Comparison of ENCODE assay signal across 20 mouse cellular contexts in the genomic region with DNA sequence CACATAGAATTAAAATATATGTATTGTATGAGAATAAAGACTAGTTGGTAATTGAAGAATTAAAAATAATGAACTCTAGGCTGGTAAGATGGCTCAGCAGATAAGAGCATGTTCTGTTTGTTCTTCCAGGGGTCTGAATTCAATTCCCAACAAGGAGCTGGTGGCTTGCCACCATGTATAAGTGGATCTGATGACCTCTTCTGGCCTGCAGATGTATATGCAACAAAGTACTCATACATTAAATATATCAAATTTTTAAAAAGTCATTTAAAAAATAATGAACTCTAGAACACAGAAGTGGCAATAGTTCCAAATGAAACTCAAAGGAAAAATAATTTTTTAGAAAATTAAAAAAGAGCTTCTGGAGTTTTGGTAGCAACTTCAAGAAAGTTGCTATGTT.
A peak's percentile ranks its signal among the peaks of the same experiment; 100 is the strongest.
DNase-seq lines count a peak whose midpoint lies in the region; ATAC-seq and TF ChIP-seq lines count a peak whose summit lies in the region.
"Had no signal": no experiment of that assay in that cellular context is flagged by ENCODE, and none has a peak within 500 bp of the region (broad histone marks: within the 10 kb centered on the region; RNA-seq: fewer than 3 reads in every experiment).

No protein-coding gene starts in this region.

- DNase-seq in embryonic facial prominence, embryonic 14.5 days (ENCODE audit: low spot score), result peak; percentile 5
- DNase-seq in embryonic facial prominence, embryonic 10.5 days (ENCODE audit: low spot score), result no peak
- DNase-seq in lung, embryonic 14.5 days, result peak; percentile 20
- no peak for DNase-seq in lung, postnatal 10 days
- DNase-seq in MEL (ENCODE audit: low read depth, low spot score), result no peak
- no peak for DNase-seq in stomach, postnatal 0 days (ENCODE audit: low spot score)
- no peak for DNase-seq in right cerebral cortex, postnatal 36 days (ENCODE audit: low spot score in 2 of 2)
- DNase-seq: cerebellum, adult 18-20 months; heart, postnatal 36 days; kidney, adult 2 months; kidney, postnatal 36 days; left cerebral cortex, postnatal 4 days; lung, adult 2 months; thymus, adult 18-20 months had no signal

- H3K4me2 ChIP-seq in embryonic facial prominence, embryonic 14.5 days (ENCODE audit: low read depth, low read length), result no peak overlapping the region
- H3K4me2 ChIP-seq in lung, embryonic 14.5 days, result no peak overlapping the region
- H3K4me2 ChIP-seq in stomach, postnatal 0 days (replicated peaks; ENCODE audit: low read depth), result no peak overlapping the region
- H3K4me2 ChIP-seq: forebrain, embryonic 12.5 days; heart, embryonic 13.5 days had no signal

- no peaks in the 10 kb centered on the region for H3K79me2 ChIP-seq in MEL (ENCODE audit: control insufficient read depth, insufficient read depth, low read length, poor library complexity)

- H3K27ac ChIP-seq in embryonic facial prominence, embryonic 14.5 days (replicated peaks; ENCODE audit: low read depth, low read length), result no peak overlapping the region
- no peak overlapping the region for H3K27ac ChIP-seq in embryonic facial prominence, embryonic 10.5 days (replicated peaks)
- no peak overlapping the region for H3K27ac ChIP-seq in lung, embryonic 14.5 days (ENCODE audit: low read depth)
- H3K27ac ChIP-seq in MEL (ENCODE audit: control insufficient read depth, low read depth, low read length), result no peak overlapping the region
- H3K27ac ChIP-seq in stomach, postnatal 0 days (replicated peaks), result no peak overlapping the region
- H3K27ac ChIP-seq: forebrain, embryonic 12.5 days; heart, embryonic 13.5 days; macrophage had no signal

- no peaks in the 10 kb centered on the region for H3K4me1 ChIP-seq in embryonic facial prominence, embryonic 14.5 days (ENCODE audit: control insufficient read depth, insufficient read depth, low read length)
- H3K4me1 ChIP-seq in embryonic facial prominence, embryonic 10.5 days, result no peaks in the 10 kb centered on the region
- H3K4me1 ChIP-seq in lung, embryonic 14.5 days (ENCODE audit: insufficient read depth), result no peaks in the 10 kb centered on the region
- no peaks in the 10 kb centered on the region for H3K4me1 ChIP-seq in MEL (ENCODE audit: control insufficient read depth in 1 of 2, insufficient read depth in 2 of 2, low read length in 2 of 2)
- H3K4me1 ChIP-seq in stomach, postnatal 0 days (replicated peaks; ENCODE audit: control insufficient read depth, insufficient read depth), result no peaks in the 10 kb centered on the region
- H3K4me1 ChIP-seq: forebrain, embryonic 12.5 days; heart, embryonic 13.5 days had no signal

- no peak for ATAC-seq in embryonic facial prominence, embryonic 14.5 days (ENCODE audit: low read depth)
- no peak for ATAC-seq in lung, embryonic 14.5 days (ENCODE audit: insufficient read depth)
- no peak for ATAC-seq in stomach, postnatal 0 days (ENCODE audit: low FRiP score, low TSS enrichment)
- ATAC-seq: hindbrain, embryonic 16.5 days; midbrain, embryonic 16.5 days; Patski had no signal

- TF ChIP-seq RAD21 in MEL (IDR thresholded peaks at IDR 0.05; ENCODE audit: low read depth, low read length), result no peak; the same call in 1 of the 2 replicates

- H3K36me3 ChIP-seq in embryonic facial prominence, embryonic 14.5 days (ENCODE audit: control insufficient read depth, insufficient read depth, low read length), result no peaks in the 10 kb centered on the region
- no peaks in the 10 kb centered on the region for H3K36me3 ChIP-seq in embryonic facial prominence, embryonic 10.5 days (replicated peaks)
- no peaks in the 10 kb centered on the region for H3K36me3 ChIP-seq in lung, embryonic 14.5 days (ENCODE audit: insufficient read depth)
- H3K36me3 ChIP-seq in MEL (ENCODE audit: control insufficient read depth in 1 of 2, insufficient read depth in 2 of 2, low read length in 2 of 2), result no peaks in the 10 kb centered on the region
- H3K36me3 ChIP-seq in stomach, postnatal 0 days (ENCODE audit: control insufficient read depth, insufficient read depth, low read length), result no peaks in the 10 kb centered on the region
- H3K36me3 ChIP-seq: forebrain, embryonic 12.5 days; heart, embryonic 13.5 days had no signal

- no peak for TF ChIP-seq EP300 in MEL (IDR thresholded peaks at IDR 0.05; ENCODE audit: low read depth in 1 of 2, low read length in 2 of 2)
- TF ChIP-seq EP300 in stomach, postnatal 0 days (optimal IDR thresholded peaks at IDR 0.05), result no peak

- no peaks in the 10 kb centered on the region for H3K27me3 ChIP-seq in embryonic facial prominence, embryonic 14.5 days (replicated peaks; ENCODE audit: control insufficient read depth, insufficient read depth, low read length)
- no peaks in the 10 kb centered on the region for H3K27me3 ChIP-seq in embryonic facial prominence, embryonic 10.5 days (replicated peaks; ENCODE audit: low read depth, poor library complexity, severe bottlenecking)
- H3K27me3 ChIP-seq in lung, embryonic 14.5 days (ENCODE audit: insufficient read depth, low read length), result no peaks in the 10 kb centered on the region
- H3K27me3 ChIP-seq in MEL (ENCODE audit: control insufficient read depth in 1 of 2, insufficient read depth in 2 of 2, low read length in 2 of 2), result no peaks in the 10 kb centered on the region
- no peaks in the 10 kb centered on the region for H3K27me3 ChIP-seq in stomach, postnatal 0 days (ENCODE audit: control insufficient read depth, insufficient read depth, low read length)
- H3K27me3 ChIP-seq: forebrain, embryonic 12.5 days; heart, embryonic 13.5 days had no signal

- no peak overlapping the region for H3K4me3 ChIP-seq in embryonic facial prominence, embryonic 14.5 days (ENCODE audit: low read depth, low read length)
- H3K4me3 ChIP-seq in embryonic facial prominence, embryonic 10.5 days, result no peak overlapping the region
- H3K4me3 ChIP-seq in lung, embryonic 14.5 days (ENCODE audit: low read depth, low read length), result no peak overlapping the region
- no peak overlapping the region for H3K4me3 ChIP-seq in MEL (ENCODE audit: control insufficient read depth in 1 of 2, insufficient read depth in 1 of 2, low read depth in 2 of 2, low read length in 2 of 2)
- no peak overlapping the region for H3K4me3 ChIP-seq in stomach, postnatal 0 days (ENCODE audit: low read depth, low read length)
- H3K4me3 ChIP-seq: forebrain, embryonic 12.5 days; heart, embryonic 13.5 days had no signal

- H3K9me3 ChIP-seq in embryonic facial prominence, embryonic 14.5 days (ENCODE audit: control insufficient read depth, low read length), result no peaks in the 10 kb centered on the region
- no peaks in the 10 kb centered on the region for H3K9me3 ChIP-seq in embryonic facial prominence, embryonic 10.5 days
- no peaks in the 10 kb centered on the region for H3K9me3 ChIP-seq in lung, embryonic 14.5 days (ENCODE audit: low read depth, low read length)
- H3K9me3 ChIP-seq in MEL (replicated peaks; ENCODE audit: insufficient read depth, low read length), result no peaks in the 10 kb centered on the region
- H3K9me3 ChIP-seq in stomach, postnatal 0 days (ENCODE audit: control insufficient read depth, low read length), result no peaks in the 10 kb centered on the region
- H3K9me3 ChIP-seq: forebrain, embryonic 12.5 days; heart, embryonic 13.5 days had no signal

- no peak overlapping the region for H3K9ac ChIP-seq in embryonic facial prominence, embryonic 14.5 days (ENCODE audit: low read depth, low read length)
- H3K9ac ChIP-seq in lung, embryonic 14.5 days, result no peak overlapping the region
- H3K9ac ChIP-seq in MEL (ENCODE audit: control insufficient read depth, low read depth, low read length, poor library complexity, severe bottlenecking), result no peak overlapping the region
- H3K9ac ChIP-seq in stomach, postnatal 0 days (ENCODE audit: low read length), result no peak overlapping the region
- H3K9ac ChIP-seq: forebrain, embryonic 12.5 days; heart, embryonic 13.5 days had no signal

- no peak for TF ChIP-seq POLR2A in MEL (IDR thresholded peaks at IDR 0.05; ENCODE audit: control insufficient read depth in 1 of 2, insufficient read depth in 1 of 2, low read depth in 1 of 2, low read length in 2 of 2, poor library complexity in 1 of 2)

- TF ChIP-seq CTCF in lung, embryonic 14.5 days (IDR thresholded peaks at IDR 0.05; ENCODE audit: low read depth), result no peak
- TF ChIP-seq CTCF in MEL (IDR thresholded peaks at IDR 0.05 in 2 of 3, conservative IDR thresholded peaks at IDR 0.05 in 1 of 3; ENCODE audit: control insufficient read depth in 1 of 3, insufficient read depth in 1 of 3, low read depth in 2 of 3, low read length in 3 of 3, poor library complexity in 1 of 3, severe bottlenecking in 1 of 3), result peak in 1 of 3 experiments; percentile 5; a peak in 1 of 6 replicates
- peak; percentile 38; the same call in 1 of the 2 replicates for TF ChIP-seq CTCF in stomach, postnatal 0 days (IDR thresholded peaks at IDR 0.05; ENCODE audit: low read depth)

TF ChIP-seq in MEL, 35 proteins besides CTCF, POLR2A, EP300 and RAD21:
- TF ChIP-seq ZMIZ1 (IDR thresholded peaks at IDR 0.05; ENCODE audit: low read depth, low read length) (no peak), SIN3A (IDR thresholded peaks at IDR 0.05; ENCODE audit: low read length) (no peak), SMC3 (IDR thresholded peaks at IDR 0.05; ENCODE audit: low read depth, low read length) (peak; percentile 16; the same call in 1 of the 2 replicates), ZKSCAN1 (IDR thresholded peaks at IDR 0.05; ENCODE audit: low read depth, low read length) (no peak), TCF12 (IDR thresholded peaks at IDR 0.05; ENCODE audit: low read depth, low read length) (no peak)
TF ChIP-seq in MEL: peak in this region for 1.

Comparison
In these comparisons a context has a peak if more than half of its experiments do, and no peak if none do; other contexts are left out.
1. DNase-seq: peak in embryonic facial prominence, embryonic 14.5 days (single experiment) and lung, embryonic 14.5 days (single experiment); none in embryonic facial prominence, embryonic 10.5 days (single experiment), lung, postnatal 10 days (single experiment), MEL (single experiment), stomach, postnatal 0 days (single experiment) and right cerebral cortex, postnatal 36 days (0 of 2).